ENCODE assay signal across 9 mouse cellular contexts in genomic region chr5:30201521-30201920, GRCm38 (mm10). TPM values are rescaled to one million over a fixed set of nuclear protein-coding genes. Genes with fewer than 3 reads are reported as not detected.
A peak's percentile ranks its signal among the peaks of the same experiment; 100 is the strongest.
DNase-seq lines count a peak whose midpoint lies in the region; ATAC-seq lines count a peak whose summit lies in the region.
"Had no signal": no experiment of that assay in that cellular context is flagged by ENCODE, and none has a peak within 500 bp of the region (broad histone marks: within the 10 kb centered on the region; RNA-seq: fewer than 3 reads in every experiment).

No protein-coding gene starts in this region.

- no peak overlapping the region for H3K4me2 ChIP-seq in neural tube, embryonic 13.5 days

- peak; percentile 97 for ATAC-seq in frontal cortex, adult (ENCODE audit: low TSS enrichment)
- 0 out of 2 replicates have a peak, but pooled peaks have one; percentile 57 for ATAC-seq in neural tube, embryonic 13.5 days (ENCODE audit: low read depth)

- H3K36me3 ChIP-seq in neural tube, embryonic 13.5 days = no peaks in the 10 kb centered on the region
- H3K36me3 ChIP-seq: G1E had no signal

- no peak overlapping the region for H3K4me3 ChIP-seq in neural tube, embryonic 13.5 days

- no peaks in the 10 kb centered on the region for H3K4me1 ChIP-seq in neural tube, embryonic 13.5 days (replicated peaks)

- peak; percentile 11 to 16 for DNase-seq in cerebellum, adult 18-20 months
- no peak for DNase-seq in cerebellum, adult 11-12 months
- DNase-seq in thymus, postnatal 14 days = peak; percentile 21
- no peak for DNase-seq in thymus, adult 18-20 months
- DNase-seq in layer of hippocampus, postnatal 14 days (ENCODE audit: low spot score in 2 of 2) = peak; percentile 36 to 57
- DNase-seq in natural killer cell, adult 2 months (ENCODE audit: low spot score in 2 of 2) = no peak

- WGBS in neural tube, embryonic 13.5 days = 56% methylated on average over 5 of the region's 5 CpGs

- H3K27me3 ChIP-seq in neural tube, embryonic 13.5 days = no peaks in the 10 kb centered on the region

- H3K9ac ChIP-seq in neural tube, embryonic 13.5 days = no peak overlapping the region

- H3K27ac ChIP-seq in neural tube, embryonic 13.5 days (replicated peaks) = no peak overlapping the region

- H3K9me3 ChIP-seq in neural tube, embryonic 13.5 days = no peaks in the 10 kb centered on the region
- H3K9me3 ChIP-seq: G1E had no signal

RNA-seq across cellular contexts. Expression of gene Adgrf3, which starts 4.0 kb away (rescaled TPM):
- total RNA-seq in layer of hippocampus, postnatal 14 days (2021) = not detected
- not detected in 2 replicates for polyA plus RNA-seq in neural tube, embryonic 13.5 days (2015; fragmentation: Nextera tagmentation; extraction: Ambion mirVana)

RNA-seq across cellular contexts. Expression of gene Selenoi, which starts 30.9 kb away (rescaled TPM):
- total RNA-seq in layer of hippocampus, postnatal 14 days (2021) = 10 to 100 TPM; 42.8 to 57.1 TPM
- 23.8 and 27.0 TPM in 2 replicates for polyA plus RNA-seq in neural tube, embryonic 13.5 days (2015; fragmentation: Nextera tagmentation; extraction: Ambion mirVana)

RNA-seq across cellular contexts. Expression of gene Hadhb, which starts 46.5 kb away (rescaled TPM):
- 10 to 100 TPM; 80.1 to 81.8 TPM for total RNA-seq in layer of hippocampus, postnatal 14 days (2021)
- 81.2 and 81.5 TPM in 2 replicates for polyA plus RNA-seq in neural tube, embryonic 13.5 days (2015; fragmentation: Nextera tagmentation; extraction: Ambion mirVana)

RNA-seq across cellular contexts. Expression of gene Hadha, which starts 46.6 kb away (rescaled TPM):
- total RNA-seq in layer of hippocampus, postnatal 14 days (2021) = 10 to 100 TPM; 78.4 to 95.1 TPM
- 82.3 and 87.1 TPM in 2 replicates for polyA plus RNA-seq in neural tube, embryonic 13.5 days (2015; fragmentation: Nextera tagmentation; extraction: Ambion mirVana)

Comparison
In these comparisons a context has a peak if more than half of its experiments do, and no peak if none do; other contexts are left out.
1. DNase-seq: peak in cerebellum, adult 18-20 months (2 of 2), thymus, postnatal 14 days (single experiment) and layer of hippocampus, postnatal 14 days (2 of 2); none in cerebellum, adult 11-12 months (single experiment), thymus, adult 18-20 months (0 of 2) and natural killer cell, adult 2 months (0 of 2).